28 mouse cellular contexts compared by ENCODE assay signal in the genomic region with DNA sequence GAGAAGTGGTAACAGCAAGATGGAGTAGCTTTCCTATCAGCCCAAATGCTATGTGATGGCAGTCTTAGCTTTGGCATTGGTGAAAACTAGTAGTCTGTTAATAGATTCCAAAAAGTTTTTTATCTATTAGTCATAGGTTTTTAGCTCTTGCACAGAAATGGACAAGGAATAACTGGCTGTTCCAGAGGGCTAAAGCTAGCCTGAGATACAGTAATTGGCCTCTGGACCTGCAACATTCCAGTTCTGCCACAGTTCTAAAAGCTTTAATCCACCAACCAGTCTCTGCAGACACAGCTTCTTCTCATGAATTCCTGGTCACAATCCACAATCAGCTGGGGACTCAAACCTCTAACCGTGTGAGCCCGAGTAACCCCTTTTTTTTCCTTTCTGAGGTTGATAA.
DNase-seq lines count a peak whose midpoint lies in the region; ATAC-seq and TF ChIP-seq lines count a peak whose summit lies in the region.
"Had no signal": no experiment of that assay in that cellular context is flagged by ENCODE, and none has a peak within 500 bp of the region (broad histone marks: within the 10 kb centered on the region; RNA-seq: fewer than 3 reads in every experiment).

No protein-coding gene starts in this region.

- no peaks in the 10 kb centered on the region for H3K9me3 ChIP-seq in liver, embryonic 11.5 days (ENCODE audit: control insufficient read depth, low read length)
- H3K9me3 ChIP-seq in lung, embryonic 15.5 days = no peaks in the 10 kb centered on the region
- no peaks in the 10 kb centered on the region for H3K9me3 ChIP-seq in lung, postnatal 0 days (ENCODE audit: low read length)
- H3K9me3 ChIP-seq: embryonic facial prominence, embryonic 12.5 days; embryonic facial prominence, embryonic 15.5 days; forebrain, embryonic 12.5 days; forebrain, embryonic 15.5 days had no signal

- TF ChIP-seq POLR2A in liver, adult 2 months (IDR thresholded peaks at IDR 0.05; ENCODE audit: extremely low read depth, insufficient read depth, low read length) = no peak

- no peaks in the 10 kb centered on the region for H3K36me3 ChIP-seq in liver, adult 2 months (ENCODE audit: control insufficient read depth, insufficient read depth, low read length)
- no peaks in the 10 kb centered on the region for H3K36me3 ChIP-seq in liver, embryonic 11.5 days (ENCODE audit: control insufficient read depth, insufficient read depth, low read length)
- H3K36me3 ChIP-seq in lung, embryonic 15.5 days = no peaks in the 10 kb centered on the region
- no peaks in the 10 kb centered on the region for H3K36me3 ChIP-seq in lung, postnatal 0 days (ENCODE audit: insufficient read depth, low read length)
- H3K36me3 ChIP-seq: embryonic facial prominence, embryonic 12.5 days; embryonic facial prominence, embryonic 15.5 days; forebrain, embryonic 12.5 days; forebrain, embryonic 15.5 days; hindbrain, embryonic 10.5 days had no signal

- H3K27me3 ChIP-seq in liver, adult 2 months (ENCODE audit: control insufficient read depth, insufficient read depth, low read length) = no peaks in the 10 kb centered on the region
- no peaks in the 10 kb centered on the region for H3K27me3 ChIP-seq in liver, embryonic 11.5 days (replicated peaks; ENCODE audit: control insufficient read depth, insufficient read depth, low read length)
- no peaks in the 10 kb centered on the region for H3K27me3 ChIP-seq in lung, embryonic 15.5 days
- no peaks in the 10 kb centered on the region for H3K27me3 ChIP-seq in lung, postnatal 0 days (replicated peaks; ENCODE audit: insufficient read depth, low read length)
- H3K27me3 ChIP-seq: embryonic facial prominence, embryonic 12.5 days; embryonic facial prominence, embryonic 15.5 days; forebrain, embryonic 12.5 days; forebrain, embryonic 15.5 days; Patski had no signal

- no peak overlapping the region for H3K4me2 ChIP-seq in liver, embryonic 11.5 days
- H3K4me2 ChIP-seq in lung, embryonic 15.5 days = no peak overlapping the region
- no peak overlapping the region for H3K4me2 ChIP-seq in lung, postnatal 0 days (replicated peaks; ENCODE audit: low read depth, low read length)
- H3K4me2 ChIP-seq: embryonic facial prominence, embryonic 12.5 days; embryonic facial prominence, embryonic 15.5 days; forebrain, embryonic 12.5 days; forebrain, embryonic 15.5 days; heart, embryonic 11.5 days; hindbrain, embryonic 14.5 days had no signal

- WGBS in liver, adult 2 months = 39% methylated on average over 2 of the region's 2 CpGs
- 76% methylated on average over 2 of the region's 2 CpGs for WGBS in liver, embryonic 11.5 days
- 69% methylated on average over 2 of the region's 2 CpGs for WGBS in lung, embryonic 15.5 days
- 56% methylated on average over 2 of the region's 2 CpGs for whole genome bisulfite sequencing in lung, postnatal 0 days

- ATAC-seq in liver, embryonic 11.5 days (replicated peaks; ENCODE audit: low FRiP score) = no peak
- no peak for ATAC-seq in lung, embryonic 15.5 days (ENCODE audit: borderline replicate concordance, extremely low read depth, low FRiP score, low TSS enrichment)
- no peak for ATAC-seq in lung, postnatal 0 days
- ATAC-seq: CD4-positive, CD25-positive, alpha-beta regulatory T cell, adult 4 months; forebrain, embryonic 15.5 days; hindbrain, postnatal 0 days; inflammation-experienced regulatory T-cells, adult 6 months; Patski had no signal

- no peaks in the 10 kb centered on the region for H3K79me2 ChIP-seq in liver, adult 2 months (ENCODE audit: control insufficient read depth, insufficient read depth, low read length)

- no peak for TF ChIP-seq EP300 in lung, postnatal 0 days (IDR thresholded peaks at IDR 0.05)

- H3K4me1 ChIP-seq in liver, adult 2 months (ENCODE audit: control insufficient read depth, insufficient read depth, low read length) = peaks cover 14% of the 10 kb centered on the region
- H3K4me1 ChIP-seq in liver, embryonic 11.5 days (replicated peaks; ENCODE audit: control insufficient read depth, insufficient read depth, low read length) = peaks cover 8% of the 10 kb centered on the region
- peaks cover 40% of the 10 kb centered on the region for H3K4me1 ChIP-seq in lung, embryonic 15.5 days
- peaks cover 19% of the 10 kb centered on the region for H3K4me1 ChIP-seq in lung, postnatal 0 days (ENCODE audit: insufficient read depth, low read depth, low read length)
- H3K4me1 ChIP-seq in brown adipose tissue, adult 24 weeks (ENCODE audit: control insufficient read depth, insufficient read depth, insufficient read length, low read length) = peaks cover 29% of the 10 kb centered on the region

- DNase-seq in liver, adult 2 months (ENCODE audit: extremely low read depth, low read depth, low spot score) = no peak
- no peak for DNase-seq in liver, embryonic 11.5 days (ENCODE audit: low spot score)
- no peak for DNase-seq in lung, postnatal 0 days (ENCODE audit: low spot score)
- no peak for DNase-seq in thymus, postnatal 36 days
- DNase-seq in layer of hippocampus, adult 9-11 months = no peak
- DNase-seq: adrenal gland, postnatal 10 days; adrenal gland, postnatal 36 days; cerebellum, adult 11 months; cerebellum, adult 2 months; cerebellum, adult 9-11 months; cerebellum, postnatal 25 days; gastrocnemius, postnatal 10 days; gastrocnemius, postnatal 36 days; heart, adult 2 months had no signal

- no peak overlapping the region for H3K9ac ChIP-seq in liver, adult 2 months (ENCODE audit: low read depth, low read length)
- no peak overlapping the region for H3K9ac ChIP-seq in liver, embryonic 11.5 days (ENCODE audit: low read depth, low read length)
- no peak overlapping the region for H3K9ac ChIP-seq in lung, embryonic 15.5 days
- no peak overlapping the region for H3K9ac ChIP-seq in lung, postnatal 0 days (replicated peaks; ENCODE audit: low read depth)
- H3K9ac ChIP-seq: embryonic facial prominence, embryonic 12.5 days; embryonic facial prominence, embryonic 15.5 days; forebrain, embryonic 12.5 days; forebrain, embryonic 15.5 days; hindbrain, embryonic 14.5 days had no signal

- no peak for TF ChIP-seq CTCF in liver, adult 2 months (IDR thresholded peaks at IDR 0.05; ENCODE audit: low read depth, low read length)
- TF ChIP-seq CTCF in lung, postnatal 0 days (IDR thresholded peaks at IDR 0.05) = no peak

- H3K27ac ChIP-seq in liver, adult 2 months (replicated peaks; ENCODE audit: insufficient read depth, low read depth, low read length) = peak overlapping the region; percentile 75
- no peak overlapping the region for H3K27ac ChIP-seq in liver, embryonic 11.5 days (ENCODE audit: low read depth, low read length)
- H3K27ac ChIP-seq in lung, embryonic 15.5 days = 0 out of 2 replicates have a peak overlapping the region, but pooled peaks have one; percentile 1
- no peak overlapping the region for H3K27ac ChIP-seq in lung, postnatal 0 days (ENCODE audit: low read length)
- peak overlapping the region; percentile 52 for H3K27ac ChIP-seq in brown adipose tissue, adult 24 weeks (replicated peaks; ENCODE audit: low read depth, low read length)
- H3K27ac ChIP-seq: embryonic facial prominence, embryonic 12.5 days; embryonic facial prominence, embryonic 15.5 days; forebrain, embryonic 12.5 days; forebrain, embryonic 15.5 days; heart, adult 2 months; hindbrain, embryonic 10.5 days; hindbrain, embryonic 14.5 days; hindbrain, postnatal 0 days had no signal

- H3K4me3 ChIP-seq in liver, adult 2 months (ENCODE audit: insufficient read depth, low read depth, low read length) = no peak overlapping the region
- no peak overlapping the region for H3K4me3 ChIP-seq in liver, embryonic 11.5 days (ENCODE audit: low read depth, low read length)
- H3K4me3 ChIP-seq in lung, embryonic 15.5 days = no peak overlapping the region
- H3K4me3 ChIP-seq in lung, postnatal 0 days (ENCODE audit: low read depth, low read length) = no peak overlapping the region
- no peak overlapping the region for H3K4me3 ChIP-seq in brown adipose tissue, adult 24 weeks (ENCODE audit: insufficient read depth, low read depth, low read length)
- H3K4me3 ChIP-seq: embryonic facial prominence, embryonic 12.5 days; embryonic facial prominence, embryonic 15.5 days; erythroblast, embryonic 14.5 days; forebrain, embryonic 12.5 days; forebrain, embryonic 15.5 days; heart, adult 2 months; hindbrain, embryonic 10.5 days had no signal

Comparison
In these comparisons a context has a peak if more than half of its experiments do, and no peak if none do; other contexts are left out.
1. H3K27ac ChIP-seq: peak in liver, adult 2 months (single experiment), lung, embryonic 15.5 days (single experiment) and brown adipose tissue, adult 24 weeks (single experiment); none in liver, embryonic 11.5 days (single experiment) and lung, postnatal 0 days (single experiment).